Mouse (Mus musculus): ENCODE results near the gene Svop. TPM values are rescaled to one million over a fixed set of nuclear protein-coding genes. Genes with fewer than 3 reads are reported as not detected.

Gene Svop
- polyA plus RNA-seq, 1 experiment from 2014 or later: 83.0 TPM

DNA sequence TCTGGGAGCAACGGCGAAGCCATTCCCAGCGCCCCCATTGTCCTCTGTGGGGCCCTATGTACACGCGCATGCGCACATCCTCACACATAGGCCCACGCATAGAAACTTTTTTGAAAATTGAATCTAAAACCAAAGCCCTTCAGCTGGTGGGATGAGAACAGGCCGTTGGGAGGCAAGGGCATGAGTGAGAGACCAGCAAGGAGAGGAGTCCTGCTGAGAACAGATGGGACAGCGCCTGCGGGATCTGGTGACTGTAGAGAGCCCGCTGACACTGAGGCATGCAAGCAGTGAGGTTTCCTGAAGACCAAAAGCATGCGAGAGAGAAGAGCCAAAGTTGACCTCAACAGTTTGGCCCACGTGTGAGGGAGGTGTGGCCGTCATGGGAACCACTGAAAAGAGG is 5.9 kb downstream of the Svop start:
- H3K9me3 ChIP-seq (ENCODE audit: control insufficient read depth, low read length): no peaks in the 10 kb centered on the region
- ATAC-seq (ENCODE audit: low FRiP score) (no peak), DNase-seq (ENCODE audit: low spot score) (no peak)
- H3K36me3 ChIP-seq (replicated peaks; ENCODE audit: control insufficient read depth, insufficient read depth): no peaks in the 10 kb centered on the region
- H3K4me3 ChIP-seq (replicated peaks; ENCODE audit: low read length): no peak overlapping the region
- no peak overlapping the region for H3K4me2 ChIP-seq (replicated peaks)
- no peak overlapping the region for H3K27ac ChIP-seq
- WGBS: 83% methylated on average over 14 of the region's 14 CpGs
- peaks cover 14% of the 10 kb centered on the region for H3K4me1 ChIP-seq (replicated peaks; ENCODE audit: control insufficient read depth, insufficient read depth, low read length)
- no peak overlapping the region for H3K9ac ChIP-seq
- H3K27me3 ChIP-seq (ENCODE audit: control insufficient read depth, insufficient read depth, low read length): no peaks in the 10 kb centered on the region

DNA sequence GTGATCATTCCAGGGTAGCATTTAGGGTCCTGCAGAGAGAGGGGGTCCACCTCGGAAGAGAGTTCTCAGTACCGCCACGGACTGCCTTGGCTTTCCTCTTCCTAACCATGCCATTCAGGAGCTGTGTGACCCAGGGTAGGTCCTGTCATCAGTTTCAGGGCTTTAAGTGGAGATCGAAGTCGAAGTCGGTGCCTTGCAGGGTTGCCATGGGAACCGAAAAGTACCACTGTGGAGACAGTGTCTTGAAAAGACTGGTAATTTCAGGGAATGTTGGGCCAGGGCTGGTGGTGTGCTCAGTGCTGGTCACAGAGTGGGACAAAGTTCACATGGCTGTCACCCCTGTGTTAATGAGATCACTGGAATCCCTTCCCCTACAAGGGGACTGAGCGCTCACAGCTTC is 14.4 kb downstream of the Svop start:
- Histone ChIP-seq H3K27ac (no peak overlapping the region), H3K9me3 (ENCODE audit: control insufficient read depth, low read length) (no peaks in the 10 kb centered on the region), H3K27me3 (ENCODE audit: control insufficient read depth, insufficient read depth, low read length) (no peaks in the 10 kb centered on the region), H3K4me3 (replicated peaks; ENCODE audit: low read length) (no peak overlapping the region), H3K36me3 (replicated peaks; ENCODE audit: control insufficient read depth, insufficient read depth) (no peaks in the 10 kb centered on the region), H3K9ac (no peak overlapping the region), H3K4me1 (replicated peaks; ENCODE audit: control insufficient read depth, insufficient read depth, low read length) (no peaks in the 10 kb centered on the region), H3K4me2 (replicated peaks) (no peak overlapping the region)
- DNase-seq (ENCODE audit: low spot score) (no peak), ATAC-seq (ENCODE audit: low FRiP score) (no peak)
- 42% methylated on average over 8 of the region's 8 CpGs for WGBS

DNA sequence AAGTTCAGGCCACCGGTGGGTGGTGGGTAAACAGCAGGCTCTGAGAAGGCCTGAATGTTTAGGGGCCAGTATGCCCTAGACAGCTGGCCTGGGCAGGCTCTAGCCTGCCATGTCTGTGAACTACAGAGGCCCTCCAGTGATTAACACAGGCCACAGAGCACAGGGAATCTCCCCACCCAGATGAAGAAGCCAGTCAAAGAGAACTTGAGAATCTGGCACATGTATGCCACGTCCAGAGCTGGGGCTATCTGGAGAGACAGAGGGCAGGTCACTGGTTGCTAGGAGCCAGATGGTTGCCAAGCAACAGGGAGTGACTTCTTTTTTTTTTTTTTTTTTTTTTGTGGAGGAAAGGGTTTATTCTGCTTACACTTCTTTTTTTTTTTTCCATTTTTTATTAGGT is 19.1 kb downstream of the Svop start:
- H3K27ac ChIP-seq: no peak overlapping the region
- no peak overlapping the region for H3K9ac ChIP-seq
- no peak overlapping the region for H3K4me2 ChIP-seq (replicated peaks)
- WGBS: 41% methylated on average over 2 of the region's 2 CpGs
- ATAC-seq (ENCODE audit: low FRiP score) (no peak), DNase-seq (ENCODE audit: low spot score) (no peak)
- H3K4me3 ChIP-seq (replicated peaks; ENCODE audit: low read length): no peak overlapping the region
- H3K9me3 ChIP-seq (ENCODE audit: control insufficient read depth, low read length): no peaks in the 10 kb centered on the region
- H3K36me3 ChIP-seq (replicated peaks; ENCODE audit: control insufficient read depth, insufficient read depth): no peaks in the 10 kb centered on the region
- H3K27me3 ChIP-seq (ENCODE audit: control insufficient read depth, insufficient read depth, low read length): no peaks in the 10 kb centered on the region
- no peaks in the 10 kb centered on the region for H3K4me1 ChIP-seq (replicated peaks; ENCODE audit: control insufficient read depth, insufficient read depth, low read length)

DNA sequence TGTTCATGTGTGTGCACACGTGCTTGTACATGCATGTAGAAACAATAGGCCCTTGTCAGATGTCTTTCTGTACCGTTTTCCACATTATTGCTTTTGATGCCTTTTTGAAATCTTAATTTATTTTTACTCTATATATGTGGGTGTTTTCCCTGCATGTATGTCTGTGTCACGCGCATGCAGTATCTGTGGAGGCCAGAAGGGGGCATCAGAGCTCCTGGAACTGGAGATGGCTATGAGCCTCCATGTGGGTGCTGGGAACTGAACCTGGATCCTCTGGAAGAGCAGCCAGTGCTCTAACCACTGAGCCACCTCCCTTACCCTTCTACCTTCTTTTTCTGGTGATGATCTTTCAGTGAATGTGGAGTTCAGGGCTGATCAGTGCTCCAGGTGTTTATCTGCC is 20.5 kb downstream of the Svop start:
- Histone ChIP-seq H3K4me2 (replicated peaks) (no peak overlapping the region), H3K9me3 (ENCODE audit: control insufficient read depth, low read length) (no peaks in the 10 kb centered on the region)
- no peak for ATAC-seq (ENCODE audit: low FRiP score)

DNA sequence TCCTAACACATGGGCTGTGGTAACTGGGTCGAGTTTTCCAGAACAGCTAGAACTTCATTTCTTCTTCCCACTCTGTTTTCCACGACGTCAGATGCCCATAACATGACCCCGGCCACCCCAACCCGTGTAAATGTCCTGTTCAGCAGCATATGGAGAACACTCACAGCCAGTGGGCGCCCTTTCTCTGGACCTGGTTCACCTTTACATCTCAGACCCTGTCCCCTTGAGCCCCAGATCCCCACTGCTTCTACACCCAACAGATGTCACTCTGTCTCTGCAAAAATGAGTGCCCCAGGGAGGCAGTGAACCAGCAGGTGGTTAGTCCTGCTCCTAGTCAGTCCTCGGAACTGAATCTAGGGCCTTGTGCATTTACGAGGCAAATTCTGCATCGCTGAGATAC is 23.4 kb downstream of the Svop start:
- peaks cover 12% of the 10 kb centered on the region for H3K36me3 ChIP-seq (replicated peaks; ENCODE audit: control insufficient read depth, insufficient read depth)
- H3K27ac ChIP-seq: no peak overlapping the region
- DNase-seq (ENCODE audit: low spot score): no peak
- no peaks in the 10 kb centered on the region for H3K9me3 ChIP-seq (ENCODE audit: control insufficient read depth, low read length)
- no peak overlapping the region for H3K4me3 ChIP-seq (replicated peaks; ENCODE audit: low read length)
- no peaks in the 10 kb centered on the region for H3K27me3 ChIP-seq (ENCODE audit: control insufficient read depth, insufficient read depth, low read length)
- ATAC-seq (ENCODE audit: low FRiP score): no peak
- no peaks in the 10 kb centered on the region for H3K4me1 ChIP-seq (replicated peaks; ENCODE audit: control insufficient read depth, insufficient read depth, low read length)
- no peak overlapping the region for H3K9ac ChIP-seq
- WGBS: 79% methylated on average over 9 of the region's 9 CpGs
- H3K4me2 ChIP-seq (replicated peaks): no peak overlapping the region

More for the DNA sequence above, 20.5 kb downstream of the Svop start:
- Histone ChIP-seq H3K27me3 (ENCODE audit: control insufficient read depth, insufficient read depth, low read length) (no peaks in the 10 kb centered on the region), H3K36me3 (replicated peaks; ENCODE audit: control insufficient read depth, insufficient read depth) (no peaks in the 10 kb centered on the region), H3K27ac (no peak overlapping the region), H3K4me3 (replicated peaks; ENCODE audit: low read length) (no peak overlapping the region), H3K4me1 (replicated peaks; ENCODE audit: control insufficient read depth, insufficient read depth, low read length) (no peaks in the 10 kb centered on the region), H3K9ac (no peak overlapping the region)
- WGBS: 93% methylated on average over 4 of the region's 4 CpGs
- DNase-seq (ENCODE audit: low spot score): no peak

DNA sequence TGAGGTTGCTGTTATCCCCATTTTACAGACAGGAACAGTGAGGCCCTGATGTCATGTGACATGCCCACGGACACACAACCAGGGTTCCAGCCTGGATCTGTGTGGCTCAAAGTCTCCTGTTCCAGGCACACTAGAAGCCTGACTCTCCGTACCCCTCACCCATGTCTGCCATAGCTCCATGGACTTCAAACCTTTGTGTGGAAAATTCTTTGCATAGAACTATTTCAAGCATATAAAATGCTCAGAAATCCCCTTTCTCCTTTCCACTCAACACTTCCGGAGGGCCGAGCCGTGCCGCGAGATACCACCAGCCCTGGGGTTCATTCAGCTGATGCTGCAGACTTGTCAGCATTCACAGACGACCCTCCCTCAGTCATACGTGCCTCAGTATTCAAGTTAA is 23.8 kb downstream of the Svop start:
- H3K36me3 ChIP-seq (replicated peaks; ENCODE audit: control insufficient read depth, insufficient read depth): peaks cover 17% of the 10 kb centered on the region
- no peaks in the 10 kb centered on the region for H3K9me3 ChIP-seq (ENCODE audit: control insufficient read depth, low read length)
- H3K4me3 ChIP-seq (replicated peaks; ENCODE audit: low read length): no peak overlapping the region
- H3K4me2 ChIP-seq (replicated peaks): no peak overlapping the region
- H3K27me3 ChIP-seq (ENCODE audit: control insufficient read depth, insufficient read depth, low read length): no peaks in the 10 kb centered on the region
- ATAC-seq (ENCODE audit: low FRiP score) (no peak), DNase-seq (ENCODE audit: low spot score) (no peak)
- no peaks in the 10 kb centered on the region for H3K4me1 ChIP-seq (replicated peaks; ENCODE audit: control insufficient read depth, insufficient read depth, low read length)
- H3K9ac ChIP-seq: no peak overlapping the region
- WGBS: 84% methylated on average over 9 of the region's 9 CpGs
- H3K27ac ChIP-seq: no peak overlapping the region

DNA sequence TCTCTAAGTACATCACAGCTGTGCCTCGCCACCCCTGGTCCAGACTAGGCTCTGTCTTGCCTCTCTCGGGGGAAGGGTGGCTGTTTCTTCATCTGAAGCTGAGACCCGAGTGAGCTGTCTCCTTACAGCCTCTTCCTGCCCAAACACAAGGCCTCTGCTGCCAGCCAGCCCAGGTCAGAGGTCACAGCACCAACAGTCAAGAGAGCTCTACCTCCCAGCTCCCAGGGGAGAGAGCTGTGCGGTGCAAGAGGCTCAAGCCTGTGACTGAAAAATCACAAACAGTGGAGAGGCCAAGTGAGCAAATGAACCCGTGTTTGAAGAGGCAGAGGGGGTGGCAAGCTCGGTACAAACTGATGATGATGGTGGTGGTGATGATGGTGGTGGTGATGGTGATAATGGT is 24.8 kb downstream of the Svop start:
- Histone ChIP-seq H3K4me2 (replicated peaks) (no peak overlapping the region), H3K27ac (no peak overlapping the region), H3K27me3 (ENCODE audit: control insufficient read depth, insufficient read depth, low read length) (no peaks in the 10 kb centered on the region), H3K4me3 (replicated peaks; ENCODE audit: low read length) (no peak overlapping the region), H3K9me3 (ENCODE audit: control insufficient read depth, low read length) (no peaks in the 10 kb centered on the region), H3K9ac (no peak overlapping the region), H3K36me3 (replicated peaks; ENCODE audit: control insufficient read depth, insufficient read depth) (peaks cover 19% of the 10 kb centered on the region), H3K4me1 (replicated peaks; ENCODE audit: control insufficient read depth, insufficient read depth, low read length) (no peaks in the 10 kb centered on the region)
- 51% methylated on average over 6 of the region's 6 CpGs for WGBS
- no peak for ATAC-seq (ENCODE audit: low FRiP score)
- DNase-seq (ENCODE audit: low spot score): no peak

DNA sequence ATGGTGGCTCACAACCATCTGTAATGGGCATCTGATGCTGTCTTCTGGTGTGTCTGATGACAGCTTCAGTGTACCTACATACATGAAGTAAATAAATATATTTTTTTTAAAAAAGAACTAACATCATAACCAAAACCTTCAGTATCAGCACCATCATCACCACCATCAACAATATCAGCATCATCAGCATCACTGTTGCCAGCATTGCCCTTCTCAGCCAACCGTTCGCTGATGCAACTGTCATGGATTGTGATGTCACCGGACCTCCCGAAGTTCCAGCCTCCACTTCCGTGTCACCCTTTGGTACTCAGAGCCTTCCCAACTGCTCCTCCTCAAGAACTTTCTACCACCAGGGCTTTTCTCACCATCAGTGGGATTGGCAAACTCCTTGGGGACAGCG is 26.2 kb downstream of the Svop start, which contains the start of gene Usp30:
TSS of gene Usp30 (plus strand) at position 301 of the 400 bp plus-strand sequence.
- H3K9me3 ChIP-seq (ENCODE audit: control insufficient read depth, low read length): no peaks in the 10 kb centered on the region
- ATAC-seq (ENCODE audit: low FRiP score): no peak
- H3K4me1 ChIP-seq (replicated peaks; ENCODE audit: control insufficient read depth, insufficient read depth, low read length): no peaks in the 10 kb centered on the region
- no peaks in the 10 kb centered on the region for H3K27me3 ChIP-seq (ENCODE audit: control insufficient read depth, insufficient read depth, low read length)
- H3K27ac ChIP-seq: no peak within 1 kb of the TSS
- no peak within 1 kb of the TSS for H3K4me3 ChIP-seq (replicated peaks; ENCODE audit: low read length)
- no peak within 1 kb of the TSS for H3K4me2 ChIP-seq (replicated peaks)
- H3K9ac ChIP-seq: no peak within 1 kb of the TSS
- DNase-seq (ENCODE audit: low spot score): no peak
- H3K36me3 ChIP-seq (replicated peaks; ENCODE audit: control insufficient read depth, insufficient read depth): peaks cover 19% of the 10 kb centered on the region
- WGBS: 96% methylated on average over 6 of the region's 6 CpGs

DNA sequence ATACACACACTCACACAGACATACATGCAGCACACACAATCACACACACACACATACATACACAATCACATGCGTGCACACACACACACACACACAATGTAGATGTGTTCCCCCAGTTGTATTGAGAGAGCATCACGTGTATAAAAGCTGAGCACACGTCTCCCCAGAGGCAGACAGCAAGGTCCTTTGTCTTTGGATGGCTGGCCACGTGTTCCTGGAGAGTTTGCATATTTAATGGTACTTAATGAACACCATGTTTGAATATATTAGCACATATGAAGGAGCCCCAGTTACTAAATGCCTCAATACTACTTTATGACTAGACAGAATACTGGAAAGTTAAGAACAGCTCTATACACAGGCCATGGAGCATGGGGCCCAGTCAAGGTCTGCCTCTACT is 27.4 kb downstream of the Svop start:
- Histone ChIP-seq H3K4me2 (replicated peaks) (no peak overlapping the region), H3K9ac (no peak overlapping the region), H3K9me3 (ENCODE audit: control insufficient read depth, low read length) (no peaks in the 10 kb centered on the region), H3K27me3 (ENCODE audit: control insufficient read depth, insufficient read depth, low read length) (no peaks in the 10 kb centered on the region), H3K4me1 (replicated peaks; ENCODE audit: control insufficient read depth, insufficient read depth, low read length) (no peaks in the 10 kb centered on the region), H3K27ac (no peak overlapping the region), H3K36me3 (replicated peaks; ENCODE audit: control insufficient read depth, insufficient read depth) (peaks cover 28% of the 10 kb centered on the region), H3K4me3 (replicated peaks; ENCODE audit: low read length) (no peak overlapping the region)
- no peak for ATAC-seq (ENCODE audit: low FRiP score)
- 41% methylated on average over 4 of the region's 4 CpGs for WGBS
- no peak for DNase-seq (ENCODE audit: low spot score)

DNA sequence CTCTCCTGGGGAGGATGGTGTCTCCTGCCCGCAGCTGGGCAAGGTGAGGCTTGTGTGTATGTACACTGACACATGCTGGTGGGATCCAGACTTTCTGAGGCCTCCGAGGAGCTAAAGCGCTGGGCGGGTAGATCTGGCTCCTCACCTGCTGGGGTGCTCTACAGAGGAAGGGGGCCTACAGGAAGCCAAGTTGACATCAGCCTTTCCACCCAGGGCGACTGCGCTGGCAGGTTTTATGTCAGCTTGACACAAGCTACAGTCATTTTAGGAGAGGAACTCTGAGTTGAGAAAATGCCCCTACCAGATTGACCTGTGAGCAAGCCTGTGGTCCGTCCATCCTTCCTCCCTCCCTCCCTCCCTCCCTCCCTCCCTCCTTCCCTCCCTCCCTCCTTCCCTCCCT is 29.7 kb downstream of the Svop start:
- no peak for DNase-seq (ENCODE audit: low spot score)
- Histone ChIP-seq H3K27ac (no peak overlapping the region), H3K36me3 (replicated peaks; ENCODE audit: control insufficient read depth, insufficient read depth) (peaks cover 42% of the 10 kb centered on the region), H3K9ac (no peak overlapping the region), H3K4me3 (replicated peaks; ENCODE audit: low read length) (no peak overlapping the region), H3K27me3 (ENCODE audit: control insufficient read depth, insufficient read depth, low read length) (no peaks in the 10 kb centered on the region), H3K4me2 (replicated peaks) (no peak overlapping the region), H3K9me3 (ENCODE audit: control insufficient read depth, low read length) (no peaks in the 10 kb centered on the region), H3K4me1 (replicated peaks; ENCODE audit: control insufficient read depth, insufficient read depth, low read length) (no peaks in the 10 kb centered on the region)
- no peak for ATAC-seq (ENCODE audit: low FRiP score)
- 51% methylated on average over 7 of the region's 7 CpGs for WGBS
